Mouse (Mus musculus): ENCODE results near the gene Ccr2.

- TF ChIP-seq POLR2A (IDR thresholded peaks at IDR 0.05; ENCODE audit: low read depth, low read length) (no peak), CTCF (IDR thresholded peaks at IDR 0.05; ENCODE audit: extremely low read depth, insufficient read length, insufficient replicate concordance, low read depth, low read length) (no peak)
These were observed 25.7 kb downstream of the Ccr2 start for GRCm38 (mm10) chr9:124127412-124127811.

Measured in small intestine, adult 2 months (tissue).